Mouse (Mus musculus): ENCODE data around the gene Morn1. TPM values are rescaled to one million over a fixed set of nuclear protein-coding genes. Genes with fewer than 3 reads are reported as not detected.

Gene Morn1
- polyA plus RNA-seq, 1 experiment from 2014 or later = 6.3 TPM

- Histone ChIP-seq H3K4me3 (ENCODE audit: low read depth, low read length) (no peak overlapping the region), H3K4me2 (ENCODE audit: low read depth, low read length) (no peak overlapping the region), H3K9ac (replicated peaks; ENCODE audit: low read depth, low read length) (no peak overlapping the region), H3K4me1 (ENCODE audit: control insufficient read depth, insufficient read depth, low read length) (peaks cover 30% of the 10 kb centered on the region), H3K27ac (ENCODE audit: low read depth, low read length) (no peak overlapping the region), H3K9me3 (ENCODE audit: control insufficient read depth, low read length) (no peaks in the 10 kb centered on the region), H3K27me3 (ENCODE audit: control insufficient read depth, insufficient read depth, low read length) (no peaks in the 10 kb centered on the region), H3K36me3 (ENCODE audit: control insufficient read depth, insufficient read depth, low read length) (peaks cover 7% of the 10 kb centered on the region)
- WGBS = 49% methylated on average over 8 of the region's 8 CpGs
- no peak for ATAC-seq (ENCODE audit: low read depth)
Observed at GRCm38 (mm10) chr4:155163685-155164084, 77.3 kb downstream of the Morn1 start.

DNA sequence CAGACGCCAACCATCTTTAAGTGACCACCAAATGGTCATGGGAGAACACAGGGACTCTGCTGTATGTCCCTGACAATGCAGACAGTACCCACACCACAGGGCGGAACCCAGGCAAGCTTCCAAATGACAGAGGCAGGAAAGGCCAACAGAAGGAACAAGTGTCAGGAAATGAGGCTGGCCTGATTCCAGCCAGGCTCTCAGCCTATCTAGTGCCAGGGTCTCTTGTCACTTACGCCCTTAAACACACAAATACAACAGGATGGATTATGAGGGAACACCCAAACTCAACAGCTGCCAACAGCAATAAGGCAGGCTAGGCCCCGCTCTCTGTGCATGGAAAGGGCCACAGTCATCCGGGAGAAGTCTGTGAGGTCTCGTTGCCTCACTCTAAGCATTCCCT is 78.2 kb downstream of the Morn1 start:
- H3K4me3 ChIP-seq (ENCODE audit: low read depth, low read length) = no peak overlapping the region
- no peak overlapping the region for H3K9ac ChIP-seq (replicated peaks; ENCODE audit: low read depth, low read length)
- 0 out of 2 replicates have a peak overlapping the region, but pooled peaks have one; percentile 34 for H3K27ac ChIP-seq (ENCODE audit: low read depth, low read length)
- H3K9me3 ChIP-seq (ENCODE audit: control insufficient read depth, low read length) = no peaks in the 10 kb centered on the region
- WGBS = 60% methylated on average over 6 of the region's 6 CpGs
- no peak overlapping the region for H3K4me2 ChIP-seq (ENCODE audit: low read depth, low read length)
- no peaks in the 10 kb centered on the region for H3K36me3 ChIP-seq (ENCODE audit: control insufficient read depth, insufficient read depth, low read length)
- no peak; the same call in 1 of the 2 replicates for ATAC-seq (ENCODE audit: low read depth)
- peaks cover 30% of the 10 kb centered on the region for H3K4me1 ChIP-seq (ENCODE audit: control insufficient read depth, insufficient read depth, low read length)
- H3K27me3 ChIP-seq (ENCODE audit: control insufficient read depth, insufficient read depth, low read length) = no peaks in the 10 kb centered on the region

- H3K4me3 ChIP-seq (ENCODE audit: low read depth, low read length) = no peak overlapping the region
- peaks cover 31% of the 10 kb centered on the region for H3K4me1 ChIP-seq (ENCODE audit: control insufficient read depth, insufficient read depth, low read length)
- H3K9me3 ChIP-seq (ENCODE audit: control insufficient read depth, low read length) = no peaks in the 10 kb centered on the region
- no peak for ATAC-seq (ENCODE audit: low read depth)
- no peak overlapping the region for H3K27ac ChIP-seq (ENCODE audit: low read depth, low read length)
- no peaks in the 10 kb centered on the region for H3K27me3 ChIP-seq (ENCODE audit: control insufficient read depth, insufficient read depth, low read length)
- H3K4me2 ChIP-seq (ENCODE audit: low read depth, low read length) = no peak overlapping the region
- H3K36me3 ChIP-seq (ENCODE audit: control insufficient read depth, insufficient read depth, low read length) = no peaks in the 10 kb centered on the region
- no peak overlapping the region for H3K9ac ChIP-seq (replicated peaks; ENCODE audit: low read depth, low read length)
Observed at GRCm38 (mm10) chr4:155165861-155166260, 79.5 kb downstream of the Morn1 start.

- Histone ChIP-seq H3K9ac (replicated peaks; ENCODE audit: low read depth, low read length) (no peak overlapping the region), H3K9me3 (ENCODE audit: control insufficient read depth, low read length) (no peaks in the 10 kb centered on the region), H3K4me3 (ENCODE audit: low read depth, low read length) (no peak overlapping the region), H3K4me2 (ENCODE audit: low read depth, low read length) (no peak overlapping the region), H3K36me3 (ENCODE audit: control insufficient read depth, insufficient read depth, low read length) (no peaks in the 10 kb centered on the region), H3K27me3 (ENCODE audit: control insufficient read depth, insufficient read depth, low read length) (no peaks in the 10 kb centered on the region), H3K27ac (ENCODE audit: low read depth, low read length) (no peak overlapping the region), H3K4me1 (ENCODE audit: control insufficient read depth, insufficient read depth, low read length) (peaks cover 39% of the 10 kb centered on the region)
- ATAC-seq (ENCODE audit: low read depth) = no peak
- WGBS = 94% methylated on average over 8 of the region's 8 CpGs
Observed at GRCm38 (mm10) chr4:155168835-155169252, 82.5 kb downstream of the Morn1 start.

GRCm38 (mm10) chr4:155170614-155171212 is 84.3 kb downstream of the Morn1 start:
- no peaks in the 10 kb centered on the region for H3K27me3 ChIP-seq (ENCODE audit: control insufficient read depth, insufficient read depth, low read length)
- ATAC-seq (ENCODE audit: low read depth) = no peak
- H3K4me1 ChIP-seq (ENCODE audit: control insufficient read depth, insufficient read depth, low read length) = peaks cover 49% of the 10 kb centered on the region
- 84% methylated on average over 8 of the region's 8 CpGs for WGBS
- H3K9me3 ChIP-seq (ENCODE audit: control insufficient read depth, low read length) = no peaks in the 10 kb centered on the region
- no peaks in the 10 kb centered on the region for H3K36me3 ChIP-seq (ENCODE audit: control insufficient read depth, insufficient read depth, low read length)
- no peak overlapping the region for H3K4me3 ChIP-seq (ENCODE audit: low read depth, low read length)
- no peak overlapping the region for H3K4me2 ChIP-seq (ENCODE audit: low read depth, low read length)
- no peak overlapping the region; the same call in 1 of the 2 replicates for H3K27ac ChIP-seq (ENCODE audit: low read depth, low read length)
- H3K9ac ChIP-seq (replicated peaks; ENCODE audit: low read depth, low read length) = no peak overlapping the region

DNA sequence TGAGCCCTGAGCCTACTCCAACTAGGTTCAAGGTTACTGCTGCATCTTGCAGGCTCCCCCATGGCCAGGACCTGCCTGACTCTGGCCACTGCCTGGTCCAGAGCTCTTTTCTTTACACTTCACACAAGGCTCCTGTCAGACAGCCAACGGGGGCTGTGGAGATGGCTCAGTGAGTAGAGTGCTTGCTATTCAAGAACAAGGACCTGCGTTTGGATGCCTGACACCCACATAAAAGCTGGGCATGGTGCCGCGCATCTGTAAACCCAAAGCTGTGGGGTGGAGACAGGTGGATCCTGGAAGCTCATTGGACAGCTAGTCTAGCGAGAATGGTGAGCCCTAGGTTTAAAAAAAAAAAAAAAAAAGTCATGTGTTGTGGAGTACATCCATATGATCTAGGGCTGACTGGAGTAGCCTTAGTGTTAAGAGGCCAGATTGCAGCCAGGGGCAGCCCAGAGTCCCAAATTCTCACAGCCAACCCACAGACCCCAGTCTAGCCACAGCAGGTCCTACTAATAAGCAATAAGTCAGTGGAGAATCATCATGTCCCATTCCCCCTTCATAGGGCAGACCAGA is 85.7 kb downstream of the Morn1 start:
- WGBS = 37% methylated on average over 5 of the region's 5 CpGs
- no peaks in the 10 kb centered on the region for H3K27me3 ChIP-seq (ENCODE audit: control insufficient read depth, insufficient read depth, low read length)
- peak overlapping the region; percentile 85 for H3K27ac ChIP-seq (ENCODE audit: low read depth, low read length)
- H3K4me2 ChIP-seq (ENCODE audit: low read depth, low read length) = no peak overlapping the region; the same call in 1 of the 2 replicates
- no peaks in the 10 kb centered on the region for H3K36me3 ChIP-seq (ENCODE audit: control insufficient read depth, insufficient read depth, low read length)
- no peak overlapping the region for H3K9ac ChIP-seq (replicated peaks; ENCODE audit: low read depth, low read length)
- H3K4me3 ChIP-seq (ENCODE audit: low read depth, low read length) = no peak overlapping the region
- no peaks in the 10 kb centered on the region for H3K9me3 ChIP-seq (ENCODE audit: control insufficient read depth, low read length)
- H3K4me1 ChIP-seq (ENCODE audit: control insufficient read depth, insufficient read depth, low read length) = peaks cover 58% of the 10 kb centered on the region
- ATAC-seq (ENCODE audit: low read depth) = no peak

GRCm38 (mm10) chr4:155172909-155173821 is 86.8 kb downstream of the Morn1 start:
- H3K9ac ChIP-seq (replicated peaks; ENCODE audit: low read depth, low read length) = peak overlapping the region; percentile 37; the same call in 1 of the 2 replicates
- H3K4me3 ChIP-seq (ENCODE audit: low read depth, low read length) = no peak overlapping the region
- H3K27me3 ChIP-seq (ENCODE audit: control insufficient read depth, insufficient read depth, low read length) = no peaks in the 10 kb centered on the region
- 4% methylated on average over 21 of the region's 21 CpGs for WGBS
- peak overlapping the region; percentile 85 for H3K27ac ChIP-seq (ENCODE audit: low read depth, low read length)
- no peaks in the 10 kb centered on the region for H3K36me3 ChIP-seq (ENCODE audit: control insufficient read depth, insufficient read depth, low read length)
- H3K4me2 ChIP-seq (ENCODE audit: low read depth, low read length) = peak overlapping the region; percentile 29
- peak; percentile 85 for ATAC-seq (ENCODE audit: low read depth)
- H3K9me3 ChIP-seq (ENCODE audit: control insufficient read depth, low read length) = no peaks in the 10 kb centered on the region
- peaks cover 69% of the 10 kb centered on the region for H3K4me1 ChIP-seq (ENCODE audit: control insufficient read depth, insufficient read depth, low read length)

DNA sequence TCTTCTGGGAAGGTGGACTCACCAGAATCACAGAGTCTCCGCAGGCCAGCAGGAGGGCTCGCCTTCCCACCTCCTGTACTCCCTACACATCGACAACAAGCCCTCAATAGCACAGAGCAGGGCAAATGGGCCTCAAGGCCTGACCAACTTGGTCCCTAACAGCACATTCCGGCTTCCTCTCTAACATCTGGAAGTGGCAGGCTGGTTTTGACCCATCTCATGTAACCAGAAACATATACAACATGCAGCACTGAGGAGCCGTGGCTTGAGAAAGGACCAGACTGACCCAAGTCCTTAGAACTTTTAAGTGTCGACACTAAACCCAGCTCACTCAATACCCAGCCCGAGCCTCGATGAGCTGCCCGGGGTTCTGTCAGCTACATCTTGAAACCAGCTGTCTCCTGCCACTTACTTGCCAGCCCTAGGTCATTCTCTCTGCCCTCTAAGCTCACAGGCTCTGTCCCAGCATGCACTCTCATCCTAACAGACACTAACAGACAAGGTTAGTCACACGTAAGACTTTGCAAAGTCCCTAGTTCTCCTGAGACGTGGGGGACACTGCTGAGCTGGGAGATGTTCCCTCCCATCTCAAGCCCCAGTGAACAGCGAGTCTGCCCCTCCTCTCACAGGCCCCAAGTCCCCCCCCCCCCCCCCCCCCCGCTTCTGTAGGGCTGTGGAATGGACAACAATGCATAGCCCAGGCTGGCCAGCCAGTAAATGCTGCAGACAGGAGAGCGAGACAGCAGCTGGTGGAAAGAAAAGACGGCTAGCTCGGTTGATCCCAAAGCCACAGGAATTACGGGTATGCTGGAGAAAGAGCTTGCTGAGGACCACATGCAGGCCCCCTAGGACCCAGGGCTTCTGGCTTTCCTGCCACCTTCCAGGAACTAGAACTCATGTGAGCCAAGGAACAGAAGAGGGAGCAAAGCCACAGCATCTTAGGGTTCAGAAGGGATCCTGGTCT is 87.7 kb downstream of the Morn1 start:
- ATAC-seq (ENCODE audit: low read depth) = no peak
- H3K9ac ChIP-seq (replicated peaks; ENCODE audit: low read depth, low read length) = peak overlapping the region; percentile 25; the same call in 1 of the 2 replicates
- H3K27me3 ChIP-seq (ENCODE audit: control insufficient read depth, insufficient read depth, low read length) = no peaks in the 10 kb centered on the region
- WGBS = 15% methylated on average over 16 of the region's 17 CpGs
- H3K4me1 ChIP-seq (ENCODE audit: control insufficient read depth, insufficient read depth, low read length) = peaks cover 78% of the 10 kb centered on the region
- no peak overlapping the region for H3K4me3 ChIP-seq (ENCODE audit: low read depth, low read length)
- peak overlapping the region; percentile 29 for H3K4me2 ChIP-seq (ENCODE audit: low read depth, low read length)
- H3K27ac ChIP-seq (ENCODE audit: low read depth, low read length) = peak overlapping the region; percentile 85
- no peaks in the 10 kb centered on the region for H3K9me3 ChIP-seq (ENCODE audit: control insufficient read depth, low read length)
- H3K36me3 ChIP-seq (ENCODE audit: control insufficient read depth, insufficient read depth, low read length) = no peaks in the 10 kb centered on the region
